Mouse (Mus musculus) megakaryocyte, embryonic 14.5 days (primary cell): ENCODE data around the gene Grap.

Experiments
- FLI1 ChIP-seq: IDR thresholded peaks from 2 replicates; pipeline ENCODE4 v1.6.1; 2012; ENCODE audit warnings: low read length, inconsistent platforms, mixed read lengths
- GATA1 ChIP-seq: IDR thresholded peaks from 3 replicates; pipeline ENCODE4 v1.6.1; 2012; ENCODE audit warnings: mixed read lengths, low read length, inconsistent platforms, borderline replicate concordance

GRCm38 (mm10) chr11:61639601-61640177, 13.4 kb upstream of the Grap start:
- TF ChIP-seq FLI1 (no peak), GATA1 (no peak)
